Mouse (Mus musculus) brain, embryonic 14.5 days (tissue): ENCODE data around the gene L1td1.

Source experiments
- CTCF ChIP-seq: fragments of 200-500 bp; IDR thresholded peaks from 2 replicates; pipeline ENCODE4 v1.5.1; 2012; ENCODE audit warnings: inconsistent platforms, mild to moderate bottlenecking, moderate library complexity, borderline replicate concordance; ENCODE audit not compliant: insufficient read depth, insufficient read length; ENCODE audit errors: extremely low read depth
- POLR2A ChIP-seq: fragments of 200-500 bp; IDR thresholded peaks from 2 replicates; pipeline ENCODE4 v1.6.1; 2012; ENCODE audit warnings: mild to moderate bottlenecking, inconsistent platforms, borderline replicate concordance; ENCODE audit not compliant: poor library complexity, insufficient read depth, insufficient read length, severe bottlenecking; ENCODE audit errors: extremely low read depth

DNA sequence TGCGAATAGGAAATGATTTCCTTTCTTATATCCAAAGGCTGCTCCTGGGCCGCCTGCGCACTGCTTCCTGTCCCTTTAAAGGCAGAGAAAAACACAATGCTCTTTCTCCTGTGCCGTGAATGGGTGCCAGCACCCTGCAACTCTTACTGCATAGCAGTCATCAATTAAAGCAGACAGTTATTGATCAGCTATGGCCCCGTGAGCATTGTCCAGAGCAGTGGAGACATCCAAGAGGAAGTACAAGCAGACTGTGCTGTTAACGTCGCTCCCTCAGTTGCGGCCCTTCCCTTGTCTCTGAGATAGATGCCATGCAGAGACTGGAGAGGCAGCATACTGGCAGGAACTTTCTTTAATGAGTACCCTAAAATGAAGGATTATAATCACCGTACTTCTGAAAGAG, 38.0 kb upstream of the L1td1 start:
- TF ChIP-seq POLR2A (no peak), CTCF (no peak)
